Mouse (Mus musculus) liver, embryonic 15.5 days (tissue): ENCODE results near the gene Txnrd2. TPM values are rescaled to one million over a fixed set of nuclear protein-coding genes. Genes with fewer than 3 reads are reported as not detected.

Source experiments
- ATAC-seq: fragments of 200-750 bp; cut with Nextera tagmentation; 2 replicates; pipeline ENCODE4 v1.8.0; 2017; ENCODE audit warnings: moderate number of reproducible peaks, mild to moderate bottlenecking, moderate library complexity; ENCODE audit not compliant: insufficient read depth
- H3K27ac ChIP-seq: fragments of 300-500 bp; sonication (generic); replicated peaks from 2 replicates; pipeline ENCODE4 v1.5.1; 2015; ENCODE audit warnings: mild to moderate bottlenecking, inconsistent platforms
- H3K27me3 ChIP-seq: fragments of 300-500 bp; sonication (generic); 2 replicates; pipeline ENCODE4 v1.6.1; 2015; ENCODE audit warnings: mild to moderate bottlenecking, inconsistent platforms
- H3K36me3 ChIP-seq: fragments of 300-500 bp; sonication (generic); replicated peaks from 2 replicates; pipeline ENCODE4 v1.6.1; 2015; ENCODE audit warnings: moderate library complexity, mild to moderate bottlenecking, inconsistent platforms
- H3K4me1 ChIP-seq: fragments of 300-500 bp; sonication (generic); replicated peaks from 2 replicates; pipeline ENCODE4 v1.6.1; 2015; ENCODE audit warnings: inconsistent platforms
- H3K4me2 ChIP-seq: fragments of 300-500 bp; sonication (generic); 2 replicates; pipeline ENCODE4 v1.6.1; 2015; ENCODE audit warnings: moderate library complexity, mild to moderate bottlenecking, inconsistent platforms
- H3K4me3 ChIP-seq: fragments of 300-500 bp; sonication (generic); replicated peaks from 2 replicates; pipeline ENCODE4 v1.5.1; 2015; ENCODE audit warnings: mild to moderate bottlenecking, inconsistent platforms
- H3K9ac ChIP-seq: fragments of 300-500 bp; sonication (generic); 2 replicates; pipeline ENCODE4 v1.6.1; 2015; ENCODE audit warnings: moderate library complexity, mild to moderate bottlenecking, inconsistent platforms
- H3K9me3 ChIP-seq: fragments of 300-500 bp; sonication (generic); replicated peaks from 2 replicates; pipeline ENCODE4 v1.6.1; 2016; ENCODE audit warnings: inconsistent platforms
- WGBS: fragments of 180-500 bp; shearing (Covaris S2); methylation state at CpG from one replicate; pipeline ENCODE4 v1.1.7; 2015; ENCODE audit warnings: mixed read lengths; ENCODE audit not compliant: insufficient replicate concordance; 5-methylcytosine and 5-hydroxymethylcytosine counted together
- polyA plus RNA-seq: library from polyadenylated mRNA; unstranded; fragments of >200 nt; fragmentation: Nextera tagmentation; extraction: Ambion mirVana; gene quantifications from 2 replicates; pipeline ENCODE4 v1.2.1, GENCODE M21; 2015

The Txnrd2 gene
- polyA plus RNA-seq, 1 experiment from 2014 or later, result 101 TPM

- peaks cover 14% of the 10 kb centered on the region for H3K36me3 ChIP-seq
- WGBS, result 64% methylated on average over 11 of the region's 11 CpGs
- H3K27ac ChIP-seq, result no peak overlapping the region
- no peak for ATAC-seq
- H3K27me3 ChIP-seq, result no peaks in the 10 kb centered on the region
- H3K4me1 ChIP-seq, result peaks cover 64% of the 10 kb centered on the region
- H3K4me2 ChIP-seq, result no peak overlapping the region
- H3K9me3 ChIP-seq, result no peaks in the 10 kb centered on the region
- H3K4me3 ChIP-seq, result no peak overlapping the region
- H3K9ac ChIP-seq, result no peak overlapping the region
Measured at GRCm38 (mm10) chr16:18394777-18395619, 31.2 kb upstream of the Txnrd2 start.

- WGBS, result 67% methylated on average over 6 of the region's 7 CpGs
- no peak for ATAC-seq
- H3K4me1 ChIP-seq, result peaks cover 57% of the 10 kb centered on the region
- no peaks in the 10 kb centered on the region for H3K27me3 ChIP-seq
- peaks cover 14% of the 10 kb centered on the region for H3K36me3 ChIP-seq
- no peak overlapping the region for H3K9ac ChIP-seq
- no peaks in the 10 kb centered on the region for H3K9me3 ChIP-seq
- no peak overlapping the region for H3K4me2 ChIP-seq
- no peak overlapping the region for H3K4me3 ChIP-seq
- no peak overlapping the region for H3K27ac ChIP-seq
Measured at GRCm38 (mm10) chr16:18395620-18396036, 30.6 kb upstream of the Txnrd2 start.

GRCm38 (mm10) chr16:18396201-18396600, 30.0 kb upstream of the Txnrd2 start:
- Histone ChIP-seq H3K9ac (no peak overlapping the region), H3K4me1 (peaks cover 54% of the 10 kb centered on the region), H3K9me3 (no peaks in the 10 kb centered on the region), H3K27ac (no peak overlapping the region), H3K4me3 (no peak overlapping the region), H3K4me2 (no peak overlapping the region), H3K27me3 (no peaks in the 10 kb centered on the region), H3K36me3 (peaks cover 14% of the 10 kb centered on the region)
- WGBS, result 53% methylated on average over 2 of the region's 2 CpGs
- ATAC-seq, result no peak

GRCm38 (mm10) chr16:18396791-18397621, 29.2 kb upstream of the Txnrd2 start:
- no peak overlapping the region for H3K4me3 ChIP-seq
- H3K27me3 ChIP-seq, result no peaks in the 10 kb centered on the region
- peaks cover 46% of the 10 kb centered on the region for H3K4me1 ChIP-seq
- no peak overlapping the region for H3K27ac ChIP-seq
- WGBS, result 85% methylated on average over 27 of the region's 27 CpGs
- H3K9me3 ChIP-seq, result no peaks in the 10 kb centered on the region
- H3K9ac ChIP-seq, result no peak overlapping the region
- no peak overlapping the region for H3K4me2 ChIP-seq
- no peak for ATAC-seq
- H3K36me3 ChIP-seq, result peaks cover 14% of the 10 kb centered on the region

GRCm38 (mm10) chr16:18400028-18400427, 26.2 kb upstream of the Txnrd2 start:
- Histone ChIP-seq H3K4me3 (no peak overlapping the region), H3K4me1 (peaks cover 18% of the 10 kb centered on the region), H3K27ac (no peak overlapping the region), H3K36me3 (peaks cover 30% of the 10 kb centered on the region), H3K4me2 (no peak overlapping the region), H3K9ac (no peak overlapping the region), H3K9me3 (no peaks in the 10 kb centered on the region), H3K27me3 (no peaks in the 10 kb centered on the region)
- 72% methylated on average over 9 of the region's 9 CpGs for WGBS
- ATAC-seq, result no peak

- ATAC-seq, result no peak
- H3K4me2 ChIP-seq, result no peak overlapping the region
- H3K36me3 ChIP-seq, result peaks cover 35% of the 10 kb centered on the region
- H3K4me3 ChIP-seq, result no peak overlapping the region
- no peak overlapping the region for H3K27ac ChIP-seq
- H3K9me3 ChIP-seq, result no peaks in the 10 kb centered on the region
- H3K9ac ChIP-seq, result no peak overlapping the region
- 70% methylated on average over 7 of the region's 7 CpGs for WGBS
- no peaks in the 10 kb centered on the region for H3K27me3 ChIP-seq
- peaks cover 21% of the 10 kb centered on the region for H3K4me1 ChIP-seq
Measured at GRCm38 (mm10) chr16:18400472-18401216, 25.5 kb upstream of the Txnrd2 start.

GRCm38 (mm10) chr16:18403285-18403684, 22.9 kb upstream of the Txnrd2 start:
- no peak overlapping the region for H3K4me2 ChIP-seq
- H3K4me3 ChIP-seq, result no peak overlapping the region
- no peaks in the 10 kb centered on the region for H3K27me3 ChIP-seq
- no peak for ATAC-seq
- 85% methylated on average over 12 of the region's 12 CpGs for WGBS
- H3K27ac ChIP-seq, result no peak overlapping the region
- H3K9ac ChIP-seq, result no peak overlapping the region
- H3K36me3 ChIP-seq, result peaks cover 33% of the 10 kb centered on the region
- no peaks in the 10 kb centered on the region for H3K9me3 ChIP-seq
- H3K4me1 ChIP-seq, result peaks cover 27% of the 10 kb centered on the region

GRCm38 (mm10) chr16:18405091-18405854, 20.9 kb upstream of the Txnrd2 start:
- Histone ChIP-seq H3K9ac (no peak overlapping the region), H3K9me3 (no peaks in the 10 kb centered on the region), H3K4me3 (no peak overlapping the region), H3K4me1 (peaks cover 17% of the 10 kb centered on the region), H3K27me3 (no peaks in the 10 kb centered on the region), H3K36me3 (peaks cover 53% of the 10 kb centered on the region), H3K4me2 (no peak overlapping the region), H3K27ac (peak overlapping the region; percentile 29)
- peak; percentile 7; the same call in 1 of the 2 replicates for ATAC-seq
- 73% methylated on average over 13 of the region's 13 CpGs for WGBS

- WGBS, result 73% methylated on average over 2 of the region's 2 CpGs
- H3K36me3 ChIP-seq, result peaks cover 59% of the 10 kb centered on the region
- no peaks in the 10 kb centered on the region for H3K27me3 ChIP-seq
- no peak overlapping the region for H3K4me3 ChIP-seq
- no peak overlapping the region for H3K9ac ChIP-seq
- peak; percentile 14; the same call in 1 of the 2 replicates for ATAC-seq
- no peak overlapping the region for H3K27ac ChIP-seq
- H3K9me3 ChIP-seq, result no peaks in the 10 kb centered on the region
- peaks cover 17% of the 10 kb centered on the region for H3K4me1 ChIP-seq
- no peak overlapping the region for H3K4me2 ChIP-seq
Measured at GRCm38 (mm10) chr16:18405876-18406275, 20.3 kb upstream of the Txnrd2 start.

- H3K4me2 ChIP-seq, result no peak overlapping the region
- no peaks in the 10 kb centered on the region for H3K27me3 ChIP-seq
- no peak overlapping the region for H3K9ac ChIP-seq
- no peak overlapping the region for H3K4me3 ChIP-seq
- H3K9me3 ChIP-seq, result no peaks in the 10 kb centered on the region
- peaks cover 15% of the 10 kb centered on the region for H3K4me1 ChIP-seq
- H3K36me3 ChIP-seq, result peaks cover 63% of the 10 kb centered on the region
- H3K27ac ChIP-seq, result no peak overlapping the region
- WGBS, result 4% methylated on average over 2 of the region's 2 CpGs
- peak; percentile 51 for ATAC-seq
Measured at GRCm38 (mm10) chr16:18406293-18406692, 19.9 kb upstream of the Txnrd2 start.
